Mouse (Mus musculus) hindbrain, embryonic 13.5 days (tissue): ENCODE measurements around the gene Tmed10. TPM values are rescaled to one million over a fixed set of nuclear protein-coding genes. Genes with fewer than 3 reads are reported as not detected.

Source experiments
- ATAC-seq: fragments of 200-750 bp; cut with Nextera tagmentation; 2 replicates; pipeline ENCODE4 v1.8.0; 2017; ENCODE audit warnings: moderate TSS enrichment; ENCODE audit not compliant: low FRiP score
- H3K27ac ChIP-seq: fragments of 300-500 bp; sonication (generic); 2 replicates; pipeline ENCODE4 v1.5.1; 2015; ENCODE audit warnings: inconsistent platforms, mild to moderate bottlenecking, moderate library complexity
- H3K27me3 ChIP-seq: fragments of 300-500 bp; sonication (generic); 2 replicates; pipeline ENCODE4 v1.6.1; 2015; ENCODE audit warnings: mild to moderate bottlenecking, inconsistent platforms
- H3K36me3 ChIP-seq: fragments of 300-500 bp; sonication (generic); 2 replicates; pipeline ENCODE4 v1.6.1; 2015; ENCODE audit warnings: mild to moderate bottlenecking, inconsistent platforms
- H3K4me1 ChIP-seq: fragments of 300-500 bp; sonication (generic); replicated peaks from 2 replicates; pipeline ENCODE4 v1.6.1; 2015; ENCODE audit warnings: inconsistent platforms
- H3K4me2 ChIP-seq: fragments of 300-500 bp; sonication (generic); 2 replicates; pipeline ENCODE4 v1.6.1; 2015; ENCODE audit warnings: inconsistent platforms, mild to moderate bottlenecking, moderate library complexity
- H3K4me3 ChIP-seq: fragments of 300-500 bp; sonication (generic); 2 replicates; pipeline ENCODE4 v1.5.1; 2015; ENCODE audit warnings: mild to moderate bottlenecking, inconsistent platforms
- H3K9ac ChIP-seq: fragments of 300-500 bp; sonication (generic); 2 replicates; pipeline ENCODE4 v1.6.1; 2015; ENCODE audit warnings: mild to moderate bottlenecking, inconsistent platforms
- H3K9me3 ChIP-seq: fragments of 300-500 bp; sonication (generic); 2 replicates; pipeline ENCODE4 v1.6.1; 2016; ENCODE audit warnings: inconsistent platforms
- WGBS: fragments of 180-500 bp; shearing (Covaris S2); methylation state at CpG from one replicate; pipeline ENCODE4 v1.1.7; 2015; 5-methylcytosine and 5-hydroxymethylcytosine counted together
- polyA plus RNA-seq: library from polyadenylated mRNA; unstranded; fragments of >200 nt; fragmentation: Nextera tagmentation; extraction: Ambion mirVana; gene quantifications from 2 replicates; pipeline ENCODE4 v1.2.1, GENCODE M21; 2015

Tmed10 gene
- polyA plus RNA-seq, 1 experiment from 2014 or later: 198 TPM

DNA sequence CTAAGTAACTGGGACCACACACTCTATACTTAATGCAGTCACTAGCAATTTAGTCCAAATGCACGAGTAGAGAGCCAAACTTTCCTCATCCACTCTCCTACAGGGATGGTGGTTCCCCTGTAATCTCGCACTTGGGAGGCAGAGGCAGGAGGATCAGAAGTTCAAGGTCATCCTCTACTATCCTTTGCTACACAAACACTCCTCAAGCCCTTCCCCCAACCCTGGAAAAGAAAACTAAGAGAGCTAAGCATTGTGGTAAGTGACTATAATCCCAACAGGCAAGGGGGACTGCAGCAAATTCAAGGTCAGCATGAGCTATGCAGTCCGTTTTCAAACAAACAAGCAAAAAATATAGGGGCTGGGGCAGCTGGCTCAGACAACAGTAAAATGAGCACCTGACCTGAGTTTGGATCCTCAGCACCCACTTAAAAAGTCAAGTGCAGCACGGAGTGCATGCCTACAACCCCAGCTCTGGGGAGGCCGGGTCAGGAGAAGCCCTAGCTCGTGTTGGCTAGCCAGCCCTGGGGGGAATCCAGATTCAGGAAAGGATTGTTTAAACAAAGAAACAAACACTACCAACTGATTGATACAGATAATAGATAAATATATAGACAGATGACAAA lies 6.1 kb downstream of the Tmed10 start:
- Histone ChIP-seq H3K27me3 (no peaks in the 10 kb centered on the region), H3K27ac (peak overlapping the region; percentile 40; the same call in 1 of the 2 replicates), H3K9ac (no peak overlapping the region), H3K36me3 (no peaks in the 10 kb centered on the region), H3K4me3 (no peak overlapping the region), H3K4me1 (peaks cover 53% of the 10 kb centered on the region), H3K4me2 (no peak overlapping the region), H3K9me3 (no peaks in the 10 kb centered on the region)
- WGBS: 90% methylated on average over 6 of the region's 6 CpGs
- no peak for ATAC-seq

DNA sequence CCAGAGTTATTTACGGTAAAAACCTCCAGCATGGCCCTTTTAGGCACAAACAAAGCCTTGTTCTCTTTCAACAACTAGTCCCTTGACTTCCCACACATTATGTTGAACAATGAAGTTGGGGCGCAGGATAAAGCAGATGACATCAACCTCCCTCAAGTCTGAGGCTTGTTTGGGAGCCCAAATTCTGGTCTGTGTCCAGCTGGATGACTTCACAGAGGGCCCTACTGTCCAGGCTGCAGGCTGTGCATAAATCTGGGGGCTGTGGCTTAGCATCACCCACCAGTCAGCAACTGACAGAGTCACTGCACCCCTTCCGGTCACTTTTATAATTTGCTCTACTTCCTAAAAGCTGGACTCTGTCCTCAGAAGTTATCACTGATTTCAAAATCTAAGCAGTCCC lies 8.4 kb downstream of the Tmed10 start:
- H3K27ac ChIP-seq: peak overlapping the region; percentile 76
- peak overlapping the region; percentile 36; the same call in 1 of the 2 replicates for H3K9ac ChIP-seq
- H3K9me3 ChIP-seq: no peaks in the 10 kb centered on the region
- no peak overlapping the region for H3K4me2 ChIP-seq
- 70% methylated on average over 3 of the region's 3 CpGs for WGBS
- no peaks in the 10 kb centered on the region for H3K36me3 ChIP-seq
- 0 out of 2 replicates have a peak, but pooled peaks have one; percentile 52 for ATAC-seq
- H3K4me1 ChIP-seq: peaks cover 32% of the 10 kb centered on the region
- no peaks in the 10 kb centered on the region for H3K27me3 ChIP-seq
- no peak overlapping the region for H3K4me3 ChIP-seq

- H3K4me3 ChIP-seq: no peak overlapping the region
- H3K36me3 ChIP-seq: no peaks in the 10 kb centered on the region
- H3K27me3 ChIP-seq: no peaks in the 10 kb centered on the region
- H3K9ac ChIP-seq: no peak overlapping the region
- peaks cover 10% of the 10 kb centered on the region for H3K4me1 ChIP-seq
- no peak overlapping the region for H3K27ac ChIP-seq
- 91% methylated on average over 4 of the region's 4 CpGs for WGBS
- no peak overlapping the region for H3K4me2 ChIP-seq
- H3K9me3 ChIP-seq: no peaks in the 10 kb centered on the region
- ATAC-seq: no peak
Observed at GRCm38 (mm10) chr12:85362510-85362909, 12.1 kb downstream of the Tmed10 start.

- no peak for ATAC-seq
- H3K4me1 ChIP-seq: peaks cover 7% of the 10 kb centered on the region
- no peaks in the 10 kb centered on the region for H3K27me3 ChIP-seq
- H3K4me3 ChIP-seq: no peak overlapping the region
- no peaks in the 10 kb centered on the region for H3K9me3 ChIP-seq
- H3K36me3 ChIP-seq: no peaks in the 10 kb centered on the region
- no peak overlapping the region for H3K9ac ChIP-seq
- no peak overlapping the region for H3K27ac ChIP-seq
- H3K4me2 ChIP-seq: no peak overlapping the region
Observed at GRCm38 (mm10) chr12:85361580-85361979, 13.1 kb downstream of the Tmed10 start.

GRCm38 (mm10) chr12:85361165-85361564 lies 13.5 kb downstream of the Tmed10 start:
- no peaks in the 10 kb centered on the region for H3K36me3 ChIP-seq
- H3K27ac ChIP-seq: no peak overlapping the region
- no peaks in the 10 kb centered on the region for H3K9me3 ChIP-seq
- H3K9ac ChIP-seq: no peak overlapping the region
- ATAC-seq: no peak
- WGBS: 92% methylated on average over 3 of the region's 3 CpGs
- no peaks in the 10 kb centered on the region for H3K27me3 ChIP-seq
- no peak overlapping the region for H3K4me3 ChIP-seq
- H3K4me2 ChIP-seq: no peak overlapping the region
- H3K4me1 ChIP-seq: peaks cover 5% of the 10 kb centered on the region

DNA sequence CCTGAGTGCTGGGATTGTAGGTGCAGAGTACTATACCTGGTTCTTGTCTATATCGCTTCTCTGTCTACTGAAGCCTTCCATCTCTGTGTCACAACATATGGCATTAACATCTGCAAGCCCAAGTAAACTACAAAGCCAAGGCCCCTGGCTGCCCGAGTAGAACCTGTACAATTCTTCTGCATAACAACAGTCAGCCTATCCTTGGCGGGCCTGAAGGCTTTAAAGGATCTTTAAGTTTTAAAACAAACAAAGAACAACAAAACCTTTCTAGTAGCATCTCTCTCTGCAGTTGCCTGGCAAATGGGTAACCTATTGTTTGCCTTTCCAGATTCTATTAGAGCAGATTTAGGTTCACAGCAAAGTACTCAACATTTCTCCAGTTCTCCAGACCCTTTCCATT lies 20.6 kb downstream of the Tmed10 start:
- Histone ChIP-seq H3K27me3 (no peaks in the 10 kb centered on the region), H3K4me3 (no peak overlapping the region), H3K36me3 (peaks cover 27% of the 10 kb centered on the region), H3K9ac (no peak overlapping the region), H3K4me1 (no peaks in the 10 kb centered on the region), H3K9me3 (no peaks in the 10 kb centered on the region), H3K4me2 (no peak overlapping the region), H3K27ac (no peak overlapping the region)
- WGBS: 85% methylated on average over 3 of the region's 3 CpGs
- no peak for ATAC-seq

- no peak overlapping the region for H3K4me2 ChIP-seq
Observed at GRCm38 (mm10) chr12:85350407-85351232, 24.0 kb downstream of the Tmed10 start.

GRCm38 (mm10) chr12:85348338-85348737 lies 26.3 kb downstream of the Tmed10 start:
- no peak overlapping the region for H3K9ac ChIP-seq
- WGBS: 90% methylated on average over 6 of the region's 6 CpGs
- H3K27ac ChIP-seq: no peak overlapping the region
- H3K4me2 ChIP-seq: no peak overlapping the region
- no peak overlapping the region for H3K4me3 ChIP-seq
- H3K9me3 ChIP-seq: no peaks in the 10 kb centered on the region
- H3K27me3 ChIP-seq: no peaks in the 10 kb centered on the region
- ATAC-seq: no peak
- no peaks in the 10 kb centered on the region for H3K4me1 ChIP-seq
- H3K36me3 ChIP-seq: peaks cover 40% of the 10 kb centered on the region

More at GRCm38 (mm10) chr12:85350407-85351232, 24.0 kb downstream of the Tmed10 start:
- ATAC-seq: peak; percentile 52; the same call in 1 of the 2 replicates
- H3K9me3 ChIP-seq: no peaks in the 10 kb centered on the region
- H3K27ac ChIP-seq: peak overlapping the region; percentile 76
- no peaks in the 10 kb centered on the region for H3K4me1 ChIP-seq
- WGBS: 63% methylated on average over 10 of the region's 10 CpGs
- H3K4me3 ChIP-seq: no peak overlapping the region
- H3K9ac ChIP-seq: no peak overlapping the region
- H3K36me3 ChIP-seq: peaks cover 45% of the 10 kb centered on the region
- no peaks in the 10 kb centered on the region for H3K27me3 ChIP-seq

- 74% methylated on average over 3 of the region's 3 CpGs for WGBS
- ATAC-seq: no peak
- H3K4me3 ChIP-seq: no peak overlapping the region
Observed at GRCm38 (mm10) chr12:85347196-85347595, 27.5 kb downstream of the Tmed10 start.

DNA sequence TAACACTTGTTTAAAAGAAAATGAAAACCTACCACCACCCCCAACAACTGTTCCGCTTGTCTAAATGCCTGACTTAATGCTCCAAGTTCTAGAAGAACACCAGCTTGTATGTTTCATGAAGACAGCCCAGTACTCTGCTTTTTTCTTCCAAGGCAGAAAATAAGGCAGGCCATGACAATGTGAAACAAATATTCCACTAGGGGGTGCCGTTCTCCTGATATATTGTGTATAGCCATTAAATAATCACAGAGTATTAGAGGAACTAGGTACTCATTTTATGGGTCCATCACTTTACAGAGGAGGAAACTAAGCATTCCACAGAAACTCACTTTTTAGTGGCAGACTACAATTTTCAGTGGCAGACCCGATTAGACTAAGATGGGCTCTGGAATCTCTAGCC lies 28.3 kb downstream of the Tmed10 start:
- peaks cover 41% of the 10 kb centered on the region for H3K36me3 ChIP-seq
- ATAC-seq: no peak

More at GRCm38 (mm10) chr12:85347196-85347595, 27.5 kb downstream of the Tmed10 start:
- Histone ChIP-seq H3K27ac (no peak overlapping the region), H3K27me3 (no peaks in the 10 kb centered on the region), H3K4me2 (no peak overlapping the region), H3K36me3 (peaks cover 38% of the 10 kb centered on the region), H3K9ac (no peak overlapping the region), H3K4me1 (no peaks in the 10 kb centered on the region), H3K9me3 (no peaks in the 10 kb centered on the region)

GRCm38 (mm10) chr12:85345559-85345958 lies 29.1 kb downstream of the Tmed10 start:
- Histone ChIP-seq H3K4me1 (0 out of 2 replicates have a peak, but pooled peaks cover 4% of the 10 kb centered on the region), H3K27ac (no peak overlapping the region), H3K36me3 (peaks cover 40% of the 10 kb centered on the region), H3K27me3 (no peaks in the 10 kb centered on the region), H3K4me2 (no peak overlapping the region), H3K4me3 (no peak overlapping the region), H3K9me3 (no peaks in the 10 kb centered on the region), H3K9ac (no peak overlapping the region)
- 95% methylated on average over 6 of the region's 6 CpGs for WGBS
- no peak for ATAC-seq

More for the DNA sequence above, 28.3 kb downstream of the Tmed10 start:
- Histone ChIP-seq H3K4me1 (0 out of 2 replicates have a peak, but pooled peaks cover 2% of the 10 kb centered on the region), H3K27me3 (no peaks in the 10 kb centered on the region), H3K4me3 (no peak overlapping the region), H3K9me3 (no peaks in the 10 kb centered on the region), H3K4me2 (no peak overlapping the region), H3K9ac (no peak overlapping the region), H3K27ac (no peak overlapping the region)
- WGBS: 58% methylated on average over 3 of the region's 3 CpGs

GRCm38 (mm10) chr12:85344252-85344651 lies 30.4 kb downstream of the Tmed10 start:
- Histone ChIP-seq H3K4me1 (peaks cover 7% of the 10 kb centered on the region; the same call in 1 of the 2 replicates), H3K9me3 (no peaks in the 10 kb centered on the region), H3K27me3 (no peaks in the 10 kb centered on the region), H3K4me3 (no peak overlapping the region), H3K27ac (no peak overlapping the region), H3K4me2 (no peak overlapping the region), H3K36me3 (peaks cover 34% of the 10 kb centered on the region), H3K9ac (no peak overlapping the region)
- ATAC-seq: no peak
- 85% methylated on average over 7 of the region's 7 CpGs for WGBS
